Mouse (Mus musculus) heart, adult 2 months (tissue): ENCODE results near the gene Mtmr14.

Source experiments
- CTCF ChIP-seq: fragments of 200-600 bp; IDR thresholded peaks from 2 replicates; pipeline ENCODE4 v1.8.1; 2022; ENCODE audit warnings: antibody characterized with exemption, mild to moderate bottlenecking, moderate library complexity
- EP300 ChIP-seq: fragments of 200-500 bp; IDR thresholded peaks from 2 replicates; pipeline ENCODE4 v1.6.1; 2011; ENCODE audit warnings: low read depth, low read length, control low read depth; ENCODE audit not compliant: insufficient read depth
- POLR2A ChIP-seq: fragments of 200-500 bp; IDR thresholded peaks from 2 replicates; pipeline ENCODE4 v1.6.1; 2011; ENCODE audit warnings: mild to moderate bottlenecking, low read depth, low read length, control low read depth; ENCODE audit not compliant: insufficient read depth

DNA sequence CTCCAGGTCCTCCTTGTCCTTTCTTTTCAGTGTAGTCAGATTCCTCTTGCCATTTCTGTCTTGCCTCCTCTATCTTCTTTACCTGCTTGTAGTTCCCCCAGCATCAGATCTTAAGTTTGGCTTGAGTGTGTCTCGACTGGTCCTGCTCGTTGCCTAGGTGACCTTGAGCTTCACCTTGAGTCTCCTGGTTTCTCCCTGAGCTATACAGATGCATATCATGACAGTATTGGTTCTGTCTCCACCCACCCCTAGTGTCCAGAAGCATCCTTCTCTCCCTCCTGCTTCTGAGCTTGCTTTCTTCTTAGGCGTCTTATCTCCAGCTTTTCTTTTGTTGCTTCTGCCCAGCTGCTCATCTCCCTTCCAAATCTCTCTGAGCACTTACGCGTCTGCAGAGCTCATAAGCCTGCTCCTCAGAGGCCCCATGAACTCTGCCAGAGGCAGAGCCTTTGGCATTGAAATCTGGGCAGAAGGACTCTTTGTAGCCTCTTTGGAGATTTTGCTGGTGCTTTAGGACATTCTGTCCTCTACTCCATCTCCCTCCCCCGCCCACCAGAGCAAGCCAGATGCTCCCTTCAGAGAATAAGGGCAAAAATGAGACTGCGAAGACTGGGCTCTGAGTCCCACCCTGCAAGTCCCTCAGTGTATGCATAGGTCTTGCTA is 29.5 kb downstream of the Mtmr14 start:
- TF ChIP-seq CTCF (no peak), POLR2A (no peak), EP300 (no peak)
